Mouse (Mus musculus) CH12.LX (cell line): Measurements from ENCODE around the gene Trim31. TPM values are rescaled to one million over a fixed set of nuclear protein-coding genes. Genes with fewer than 3 reads are reported as not detected.

Experiments used
- DNase-seq: peaks from one replicate; pipeline ENCODE4 v3.0.0-alpha.2; 2013; ENCODE audit errors: extremely low read depth
- H3K27ac ChIP-seq: 2 replicates; pipeline ENCODE4 v1.5.1; 2012; ENCODE audit warnings: low read depth, mild to moderate bottlenecking, control low read depth, moderate library complexity; ENCODE audit not compliant: insufficient read depth
- H3K27me3 ChIP-seq: replicated peaks from 2 replicates; pipeline ENCODE3; 2012; ENCODE audit warnings: inconsistent platforms
- H3K36me3 ChIP-seq, 2 experiments: replicated peaks in 1 of 2; 2 replicates each; pipeline versions ENCODE3 to v1.6.1; 2012; ENCODE audit warnings: inconsistent platforms in 1 of 2, low read length in 1 of 2, mild to moderate bottlenecking in 1 of 2, mixed read lengths in 1 of 2, moderate library complexity in 1 of 2; ENCODE audit not compliant: control insufficient read depth in 1 of 2, insufficient read depth in 1 of 2
- H3K4me1 ChIP-seq, 2 experiments: 2 replicates each; pipeline ENCODE4 v1.6.1; 2012; ENCODE audit warnings: inconsistent platforms in 1 of 2, moderate library complexity in 1 of 2; ENCODE audit not compliant: insufficient read depth in 2 of 2, control insufficient read depth in 1 of 2
- H3K4me2 ChIP-seq: 2 replicates; pipeline ENCODE4 v1.6.1; 2012; ENCODE audit warnings: low read depth, mild to moderate bottlenecking, control low read depth; ENCODE audit not compliant: poor library complexity, insufficient read depth, severe bottlenecking
- H3K4me3 ChIP-seq, 3 experiments: fragments of 150-350 bp in 1 of 3; sonication (generic) in 1 of 3; replicated peaks in 1 of 3; 2 replicates each; pipeline versions ENCODE3 to v1.5.1; 2011 to 2012; ENCODE audit warnings: low read depth in 2 of 3, low read length in 2 of 3, mild to moderate bottlenecking in 2 of 3, moderate library complexity in 2 of 3, control low read depth in 1 of 3, improper control_type of control experiment in 1 of 3, inconsistent platforms in 1 of 3, mixed read lengths in 1 of 3; ENCODE audit not compliant: poor library complexity in 1 of 3
- H3K79me2 ChIP-seq: replicated peaks from 2 replicates; pipeline ENCODE4 v1.6.1; 2012; ENCODE audit warnings: mild to moderate bottlenecking, moderate library complexity; ENCODE audit not compliant: control insufficient read depth, poor library complexity, insufficient read depth, severe bottlenecking; ENCODE audit errors: extremely low read depth
- H3K9ac ChIP-seq: 2 replicates; pipeline ENCODE4 v1.6.1; 2012; ENCODE audit warnings: low read depth, mild to moderate bottlenecking, control low read depth, moderate library complexity; ENCODE audit not compliant: insufficient read depth
- H3K9me3 ChIP-seq: replicated peaks from 2 replicates; pipeline ENCODE3; 2012; ENCODE audit warnings: low read length, inconsistent platforms, mixed read lengths
- E2F4 ChIP-seq: IDR thresholded peaks from 2 replicates; pipeline ENCODE4 v1.6.1; 2011; ENCODE audit warnings: low read depth, low read length, improper control_type of control experiment; ENCODE audit not compliant: insufficient replicate concordance
- ETS1 ChIP-seq: conservative IDR thresholded peaks from 2 replicates; pipeline ENCODE4 v1.6.1; 2012; ENCODE audit warnings: low read depth, mild to moderate bottlenecking, inconsistent platforms, low read length, improper control_type of control experiment, moderate library complexity
- JUN ChIP-seq: IDR thresholded peaks from 2 replicates; pipeline ENCODE4 v1.6.1; 2011; ENCODE audit warnings: low read depth, mild to moderate bottlenecking, low read length, improper control_type of control experiment, moderate library complexity; ENCODE audit not compliant: insufficient read depth
- KAT2A ChIP-seq: IDR thresholded peaks from 2 replicates; pipeline ENCODE4 v1.6.1; 2012; ENCODE audit warnings: low read length, improper control_type of control experiment, inconsistent platforms; ENCODE audit not compliant: insufficient replicate concordance
- MAX ChIP-seq: IDR thresholded peaks from 2 replicates; pipeline ENCODE4 v1.6.1; 2011; ENCODE audit warnings: low read length, improper control_type of control experiment
- NRF1 ChIP-seq: IDR thresholded peaks from 2 replicates; pipeline ENCODE4 v1.6.1; 2014; ENCODE audit warnings: low read depth, mild to moderate bottlenecking, inconsistent platforms, low read length, improper control_type of control experiment, moderate library complexity
- PAX5 ChIP-seq: IDR thresholded peaks from 2 replicates; pipeline ENCODE4 v1.6.1; 2012; ENCODE audit warnings: low read length, inconsistent platforms, mixed read lengths
- POLR2AphosphoS2 ChIP-seq: IDR thresholded peaks from 2 replicates; pipeline ENCODE4 v1.6.1; 2011; ENCODE audit warnings: low read depth, low read length, improper control_type of control experiment
- RAD21 ChIP-seq: IDR thresholded peaks from 2 replicates; pipeline ENCODE4 v1.6.1; 2011; ENCODE audit warnings: low read depth, mild to moderate bottlenecking, low read length, improper control_type of control experiment, moderate library complexity
- RCOR1 ChIP-seq: conservative IDR thresholded peaks from 2 replicates; pipeline ENCODE4 v1.6.1; 2012; ENCODE audit warnings: low read depth, mild to moderate bottlenecking, inconsistent platforms, low read length, improper control_type of control experiment
- TBP ChIP-seq: conservative IDR thresholded peaks from 2 replicates; pipeline ENCODE4 v1.6.1; 2011; ENCODE audit warnings: low read depth, low read length, improper control_type of control experiment
- USF2 ChIP-seq: conservative IDR thresholded peaks from 2 replicates; pipeline ENCODE4 v1.6.1; 2011; ENCODE audit warnings: low read depth, low read length, improper control_type of control experiment
- ZC3H11A ChIP-seq: IDR thresholded peaks from 2 replicates; pipeline ENCODE4 v1.6.1; 2012; ENCODE audit warnings: low read depth, mild to moderate bottlenecking, inconsistent platforms, low read length, improper control_type of control experiment
- ZKSCAN1 ChIP-seq: IDR thresholded peaks from 2 replicates; pipeline ENCODE4 v1.6.1; 2012; ENCODE audit warnings: low read depth, inconsistent platforms, low read length, improper control_type of control experiment, borderline replicate concordance
- ZMIZ1 ChIP-seq: IDR thresholded peaks from 2 replicates; pipeline ENCODE4 v1.6.1; 2012; ENCODE audit warnings: low read depth, mild to moderate bottlenecking, inconsistent platforms, low read length, improper control_type of control experiment
- ZNF384 ChIP-seq: IDR thresholded peaks from 2 replicates; pipeline ENCODE4 v1.6.1; 2012; ENCODE audit warnings: low read depth, low read length, improper control_type of control experiment, inconsistent platforms
- dilution Hi-C: fragments of 300-500 bp; cut with MboI; formaldehyde crosslinking; loops from 2 replicates; pipeline ENCODE4 v1.14.3; 2020; ENCODE audit warnings: low sequenced_read_pairs; ENCODE audit not compliant: extremely low pct_unique_long_range_greater_than_20kb, extremely low pct_ligation_motif_present
- in situ Hi-C: fragments of 300-500 bp; cut with MboI; formaldehyde crosslinking; loops from 3 replicates; pipeline ENCODE4 v1.14.3; 2019; ENCODE audit warnings: low sequenced_read_pairs, low pct_ligation_motif_present, low pct_unique_long_range_greater_than_20kb, mixed read lengths
- polyA plus RNA-seq: library from polyadenylated mRNA; unstranded; fragments of >175 nt; gene quantifications from 2 replicates; pipeline ENCODE4 v1.2.1, GENCODE M21; 2012; ENCODE audit warnings: low read depth; ENCODE audit not compliant: insufficient read length
- total RNA-seq, 2 experiments: library from RNA; depleted of rRNA; stranded (reverse); fragments of 300-350 nt in 1 of 2; fragments of >200 nt in 1 of 2; gene quantifications; 2 replicates each; pipeline ENCODE4 v1.2.3; 2012 to 2014

Gene Trim31
- total and polyA plus RNA-seq, 3 experiments: not detected

DNA sequence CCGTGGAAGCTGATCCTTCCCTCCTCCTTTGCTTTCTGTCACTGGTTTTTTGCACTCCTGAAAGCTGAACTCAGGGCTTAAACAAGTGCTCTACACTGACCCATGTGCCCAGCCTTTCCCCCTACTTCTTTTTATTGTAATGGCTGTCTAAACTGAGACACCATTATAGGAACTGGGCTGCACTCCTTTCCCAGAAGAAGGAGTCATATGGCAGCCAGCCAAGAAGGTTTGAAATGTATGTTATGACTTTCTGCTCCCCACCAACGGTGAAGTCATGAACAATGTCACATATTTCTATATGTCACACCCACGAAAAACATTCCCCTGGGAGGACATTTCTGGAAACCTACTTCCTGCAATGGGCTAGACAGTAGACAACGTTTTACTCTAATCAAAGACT is 23.3 kb upstream of the Trim31 start:
- dilution Hi-C loops (no loop called here), in situ Hi-C loops (no loop called here)
- Histone ChIP-seq H3K9ac (no peak overlapping the region), H3K27me3 (peaks cover 6% of the 10 kb centered on the region), H3K36me3 (no peaks in the 10 kb centered on the region), H3K4me1 (no peaks in the 10 kb centered on the region), H3K27ac (no peak overlapping the region), H3K79me2 (no peaks in the 10 kb centered on the region), H3K9me3 (peaks cover 2% of the 10 kb centered on the region), H3K4me3 (no peak overlapping the region), H3K4me2 (no peak overlapping the region)
- no peak for TF ChIP-seq RCOR1
- TF ChIP-seq ZKSCAN1: no peak
- DNase-seq: no peak

GRCm38 (mm10) chr17:36883350-36883749 is 14.6 kb upstream of the Trim31 start:
- in situ Hi-C loops (no loop called here), dilution Hi-C loops (no loop called here)
- no peak for DNase-seq
- no peaks in the 10 kb centered on the region for H3K36me3 ChIP-seq
- H3K9me3 ChIP-seq: peaks cover 2% of the 10 kb centered on the region
- H3K27ac ChIP-seq: no peak overlapping the region
- 0 out of 4 replicates have a peak, but pooled peaks cover 0 to 6% of the 10 kb centered on the region in 2 experiments for H3K4me1 ChIP-seq
- no peaks in the 10 kb centered on the region for H3K79me2 ChIP-seq
- H3K4me3 ChIP-seq: no peak overlapping the region
- TF ChIP-seq ZNF384 (no peak), ETS1 (no peak), NRF1 (no peak), PAX5 (no peak), KAT2A (no peak), RCOR1 (no peak), MAX (no peak), USF2 (no peak), TBP (no peak), ZMIZ1 (no peak), JUN (no peak), RAD21 (no peak), POLR2AphosphoS2 (no peak), ZC3H11A (no peak), E2F4 (no peak)
- H3K27me3 ChIP-seq: no peaks in the 10 kb centered on the region
- no peak overlapping the region for H3K9ac ChIP-seq
- H3K4me2 ChIP-seq: no peak overlapping the region
